Mouse (Mus musculus): Measurements from ENCODE around the gene Otx2. TPM values are rescaled to one million over a fixed set of nuclear protein-coding genes. Genes with fewer than 3 reads are reported as not detected.

The Otx2 gene
- total and polyA plus RNA-seq, 3 experiments = not detected

DNA sequence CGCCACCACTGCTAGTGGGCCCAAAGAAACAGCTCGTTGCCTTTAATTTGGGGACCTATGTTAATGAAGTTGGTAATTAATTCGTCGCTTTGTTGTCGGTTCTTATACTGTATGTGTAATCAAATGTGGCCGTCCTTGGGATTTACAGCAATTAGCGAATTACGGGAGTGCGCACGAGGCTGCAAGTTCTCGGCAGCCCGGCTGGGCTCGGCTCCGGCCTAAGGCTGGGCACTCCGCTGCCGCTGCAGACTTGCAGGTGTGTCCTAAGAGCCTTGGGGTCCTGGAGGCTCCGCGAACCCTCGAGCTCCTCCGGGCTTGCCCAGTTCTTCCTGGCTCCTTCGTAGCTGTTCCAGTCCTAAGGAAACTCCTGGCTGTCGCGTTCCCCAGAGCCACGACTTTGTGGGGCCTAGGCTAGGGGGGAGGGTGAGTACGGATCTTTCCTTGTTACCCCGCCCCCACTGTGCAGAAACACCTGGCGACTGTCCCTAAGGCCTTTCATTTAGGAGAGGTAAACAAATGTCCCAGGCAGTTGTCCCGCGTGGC lies 4.8 kb downstream of the Otx2 start:
- Histone ChIP-seq H3K4me1 (ENCODE audit: control insufficient read depth in 1 of 2, insufficient read depth in 2 of 2, low read length in 2 of 2) (no peaks in the 10 kb centered on the region), H3K9ac (ENCODE audit: control insufficient read depth, low read depth, low read length, poor library complexity, severe bottlenecking) (no peak overlapping the region), H3K4me3 (ENCODE audit: control insufficient read depth in 1 of 2, insufficient read depth in 1 of 2, low read depth in 2 of 2, low read length in 2 of 2) (no peak overlapping the region), H3K79me2 (ENCODE audit: control insufficient read depth, insufficient read depth, low read length, poor library complexity) (no peaks in the 10 kb centered on the region), H3K36me3 (ENCODE audit: control insufficient read depth in 1 of 2, insufficient read depth in 2 of 2, low read length in 2 of 2) (no peaks in the 10 kb centered on the region), H3K27ac (ENCODE audit: control insufficient read depth, low read depth, low read length) (no peak overlapping the region), H3K27me3 (ENCODE audit: control insufficient read depth in 1 of 2, insufficient read depth in 2 of 2, low read length in 2 of 2) (no peaks in the 10 kb centered on the region), H3K9me3 (replicated peaks; ENCODE audit: insufficient read depth, low read length) (no peaks in the 10 kb centered on the region)
- no peak for DNase-seq (ENCODE audit: low read depth, low spot score)
- TF ChIP-seq ETS1 (IDR thresholded peaks at IDR 0.05; ENCODE audit: low read depth, low read length) (no peak), NRF1 (IDR thresholded peaks at IDR 0.05; ENCODE audit: insufficient read depth, low read depth, low read length, poor library complexity, severe bottlenecking) (no peak), ZNF384 (IDR thresholded peaks at IDR 0.05; ENCODE audit: low read depth, low read length) (no peak), POLR2AphosphoS2 (IDR thresholded peaks at IDR 0.05; ENCODE audit: low read length) (no peak), TCF12 (IDR thresholded peaks at IDR 0.05; ENCODE audit: low read depth, low read length) (no peak), CHD2 (IDR thresholded peaks at IDR 0.05; ENCODE audit: low read length) (no peak), E2F4 (IDR thresholded peaks at IDR 0.05; ENCODE audit: borderline replicate concordance, low read depth, low read length) (no peak), JUND (IDR thresholded peaks at IDR 0.05; ENCODE audit: low read depth, low read length) (no peak), MEF2A (IDR thresholded peaks at IDR 0.05; ENCODE audit: extremely low read depth, insufficient replicate concordance, low read depth, low read length, poor library complexity, severe bottlenecking) (no peak), RCOR1 (IDR thresholded peaks at IDR 0.05; ENCODE audit: low read depth, low read length) (no peak), USF1 (IDR thresholded peaks at IDR 0.05; ENCODE audit: low read depth, low read length) (no peak), TAL1 (IDR thresholded peaks at IDR 0.05; ENCODE audit: low read length) (no peak), SMC3 (IDR thresholded peaks at IDR 0.05; ENCODE audit: low read depth, low read length) (no peak), ZMIZ1 (IDR thresholded peaks at IDR 0.05; ENCODE audit: low read depth, low read length) (no peak), ZKSCAN1 (IDR thresholded peaks at IDR 0.05; ENCODE audit: low read depth, low read length) (no peak)

DNA sequence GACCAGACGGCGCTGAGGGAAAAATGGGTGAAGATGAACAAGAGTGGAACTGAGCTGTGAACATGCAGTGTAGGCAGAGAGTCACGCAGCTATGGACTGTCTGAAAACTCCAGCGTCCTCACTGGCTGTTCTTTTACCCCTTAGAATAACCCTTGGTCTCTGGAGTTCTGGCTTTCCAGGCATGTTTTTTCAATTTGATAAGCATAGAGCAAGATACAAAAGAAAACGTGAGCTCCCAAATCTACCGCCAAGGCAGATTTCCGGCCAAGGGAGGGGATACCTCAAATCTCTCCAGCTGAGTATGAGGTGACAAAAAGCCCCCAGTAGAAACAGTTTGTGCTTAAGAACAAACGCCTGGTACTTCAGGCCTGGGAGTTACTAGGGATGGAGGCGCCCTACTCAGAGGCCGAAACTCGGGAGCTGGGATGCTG lies 5.6 kb downstream of the Otx2 start:
- Histone ChIP-seq H3K4me3 (ENCODE audit: control insufficient read depth in 1 of 2, insufficient read depth in 1 of 2, low read depth in 2 of 2, low read length in 2 of 2) (no peak overlapping the region), H3K9ac (ENCODE audit: control insufficient read depth, low read depth, low read length, poor library complexity, severe bottlenecking) (no peak overlapping the region), H3K27me3 (ENCODE audit: control insufficient read depth in 1 of 2, insufficient read depth in 2 of 2, low read length in 2 of 2) (no peaks in the 10 kb centered on the region), H3K36me3 (ENCODE audit: control insufficient read depth in 1 of 2, insufficient read depth in 2 of 2, low read length in 2 of 2) (no peaks in the 10 kb centered on the region), H3K27ac (ENCODE audit: control insufficient read depth, low read depth, low read length) (no peak overlapping the region), H3K9me3 (replicated peaks; ENCODE audit: insufficient read depth, low read length) (no peaks in the 10 kb centered on the region), H3K79me2 (ENCODE audit: control insufficient read depth, insufficient read depth, low read length, poor library complexity) (no peaks in the 10 kb centered on the region), H3K4me1 (ENCODE audit: control insufficient read depth in 1 of 2, insufficient read depth in 2 of 2, low read length in 2 of 2) (no peaks in the 10 kb centered on the region)
- DNase-seq (ENCODE audit: low read depth, low spot score) = no peak
- no peak for TF ChIP-seq TBP (IDR thresholded peaks at IDR 0.05; ENCODE audit: low read depth, low read length)
- no peak for TF ChIP-seq ZNF384 (IDR thresholded peaks at IDR 0.05; ENCODE audit: low read depth, low read length)
- TF ChIP-seq MEF2A (IDR thresholded peaks at IDR 0.05; ENCODE audit: extremely low read depth, insufficient replicate concordance, low read depth, low read length, poor library complexity, severe bottlenecking) = no peak
- TF ChIP-seq MYB (IDR thresholded peaks at IDR 0.05; ENCODE audit: low read depth, low read length) = no peak
- TF ChIP-seq MXI1 (IDR thresholded peaks at IDR 0.05; ENCODE audit: low read depth, low read length) = no peak
- no peak for TF ChIP-seq MAZ (IDR thresholded peaks at IDR 0.05; ENCODE audit: low read depth, low read length)
- TF ChIP-seq SMC3 (IDR thresholded peaks at IDR 0.05; ENCODE audit: low read depth, low read length) = no peak
- TF ChIP-seq ELF1 (IDR thresholded peaks at IDR 0.05; ENCODE audit: low read depth, low read length) = no peak
- TF ChIP-seq POLR2AphosphoS5 (IDR thresholded peaks at IDR 0.05; ENCODE audit: borderline replicate concordance, low read depth, low read length) = no peak
- TF ChIP-seq JUND (IDR thresholded peaks at IDR 0.05; ENCODE audit: low read depth, low read length) = no peak
- TF ChIP-seq MAX (IDR thresholded peaks at IDR 0.05; ENCODE audit: low read length) = no peak
- no peak for TF ChIP-seq BHLHE40 (IDR thresholded peaks at IDR 0.05; ENCODE audit: borderline replicate concordance, low read depth, low read length)
- no peak for TF ChIP-seq EP300 (IDR thresholded peaks at IDR 0.05; ENCODE audit: low read depth in 1 of 2, low read length in 2 of 2)
